Mouse (Mus musculus): ENCODE results near the gene Myzap. TPM values are rescaled to one million over a fixed set of nuclear protein-coding genes. Genes with fewer than 3 reads are reported as not detected.

The Myzap gene
- polyA plus RNA-seq, 1 experiment = 0.70 TPM

DNA sequence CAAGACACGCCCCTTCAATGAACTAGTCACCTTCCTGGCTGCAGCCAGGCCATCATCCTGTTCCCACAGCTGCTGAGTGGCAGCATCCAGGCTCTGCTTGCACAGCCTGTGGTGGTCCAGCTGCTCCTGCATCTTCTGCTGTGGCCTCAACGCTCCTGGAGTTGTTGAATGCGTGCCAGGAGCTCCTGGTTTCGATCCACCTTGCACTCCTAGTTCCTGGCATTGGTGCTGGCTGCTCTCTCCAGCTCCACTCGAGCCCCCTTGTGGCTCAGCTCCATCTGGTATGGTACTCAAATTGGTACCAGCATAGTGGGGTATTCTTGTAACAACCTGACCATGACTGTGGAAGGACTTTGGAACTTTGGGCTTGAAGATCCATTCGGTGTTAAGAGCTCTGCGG, 7.7 kb upstream of the Myzap start:
- H3K79me2 ChIP-seq (ENCODE audit: control insufficient read depth, insufficient read depth) = no peaks in the 10 kb centered on the region

DNA sequence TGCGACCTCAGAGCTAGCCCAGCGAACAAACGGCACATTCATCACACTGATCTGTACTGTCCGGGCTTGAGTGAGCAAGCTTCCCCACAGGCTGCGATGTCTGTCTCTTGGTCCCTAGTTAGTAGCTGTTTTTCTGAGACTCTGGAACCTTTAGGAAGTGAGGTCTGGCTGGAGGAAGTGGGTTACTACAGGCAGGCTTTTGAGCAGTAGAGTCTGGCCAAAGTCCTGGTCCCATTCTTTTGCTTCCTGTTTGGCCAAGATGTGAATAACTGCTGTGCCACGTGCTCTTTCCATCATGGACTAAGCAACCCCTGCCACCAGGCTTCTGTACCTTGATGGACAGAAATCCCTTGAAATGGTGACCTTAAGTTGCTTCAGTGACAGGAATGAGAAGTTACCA, 4.7 kb upstream of the Myzap start:
- Histone ChIP-seq H3K79me2 (ENCODE audit: control insufficient read depth, insufficient read depth) (no peaks in the 10 kb centered on the region), H3K27me3 (ENCODE audit: control insufficient read depth, insufficient read depth, insufficient read length) (peaks cover 8% of the 10 kb centered on the region), H3K4me3 (ENCODE audit: insufficient read depth, poor library complexity, severe bottlenecking) (no peak overlapping the region), H3K36me3 (ENCODE audit: control insufficient read depth, insufficient read depth) (no peaks in the 10 kb centered on the region), H3ac (ENCODE audit: control insufficient read depth, insufficient read length, low read depth) (no peak overlapping the region), H3K79me3 (ENCODE audit: low read depth) (no peaks in the 10 kb centered on the region)
- no peak for TF ChIP-seq MYOG (IDR thresholded peaks at IDR 0.05; ENCODE audit: control insufficient read depth, extremely low read depth, insufficient read length)

More for the DNA sequence above, 7.7 kb upstream of the Myzap start:
- H3K36me3 ChIP-seq (ENCODE audit: control insufficient read depth, insufficient read depth) = no peaks in the 10 kb centered on the region
- H3K79me3 ChIP-seq (ENCODE audit: low read depth) = no peaks in the 10 kb centered on the region
- H3K4me3 ChIP-seq (ENCODE audit: insufficient read depth, poor library complexity, severe bottlenecking) = no peak overlapping the region
- peaks cover 8% of the 10 kb centered on the region for H3K27me3 ChIP-seq (ENCODE audit: control insufficient read depth, insufficient read depth, insufficient read length)
- TF ChIP-seq MYOG (IDR thresholded peaks at IDR 0.05; ENCODE audit: control insufficient read depth, extremely low read depth, insufficient read length) (no peak), CEBPB (IDR thresholded peaks at IDR 0.05; ENCODE audit: low read depth) (no peak), USF1 (IDR thresholded peaks at IDR 0.05; ENCODE audit: low read depth) (no peak), MYOD1 (IDR thresholded peaks at IDR 0.05; ENCODE audit: control insufficient read depth, insufficient read length, low read depth) (no peak), MAX (IDR thresholded peaks at IDR 0.05) (no peak), FOSL1 (IDR thresholded peaks at IDR 0.05; ENCODE audit: insufficient read depth, low read length, poor library complexity, severe bottlenecking) (no peak), CTCF (IDR thresholded peaks at IDR 0.05; ENCODE audit: control insufficient read depth, insufficient read depth, insufficient read length) (no peak)
- H3ac ChIP-seq (ENCODE audit: control insufficient read depth, insufficient read length, low read depth) = no peak overlapping the region

DNA sequence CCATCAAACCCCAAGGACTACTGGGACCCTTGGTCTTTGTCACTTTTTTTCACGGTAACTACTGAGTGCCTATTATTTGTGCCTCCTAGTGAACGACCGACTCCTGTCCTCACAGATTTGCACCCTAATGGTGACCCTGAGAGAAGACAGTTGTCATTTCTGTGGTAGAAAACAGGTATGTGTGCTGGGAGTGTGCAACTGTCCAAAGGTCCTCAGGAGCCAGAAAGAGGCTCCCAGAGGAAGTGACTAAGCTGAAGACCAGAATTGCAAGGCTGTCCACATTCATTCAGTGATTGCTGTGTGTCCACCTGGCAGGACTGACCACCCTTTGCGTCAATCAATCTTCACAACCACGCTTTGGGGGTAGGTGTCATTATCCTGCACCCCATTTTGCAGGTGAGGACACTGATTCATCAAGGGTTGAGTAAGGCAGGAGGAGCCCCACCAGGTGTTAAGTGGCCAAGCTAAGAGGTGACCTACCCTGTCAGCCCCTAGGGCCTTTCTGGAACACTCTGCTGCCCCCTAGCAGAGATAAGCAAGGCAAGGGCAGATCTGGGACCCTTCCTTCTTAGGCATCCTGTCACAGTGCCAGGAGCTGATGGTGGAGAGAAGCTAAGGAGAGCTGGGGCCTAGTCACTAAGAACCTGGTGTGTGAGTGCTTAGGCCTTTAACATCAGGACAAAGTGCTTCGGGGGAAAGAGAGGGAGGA, 571 bp upstream of the Myzap start:
- Histone ChIP-seq H3K36me3 (ENCODE audit: control insufficient read depth, insufficient read depth) (no peaks in the 10 kb centered on the region), H3K79me2 (ENCODE audit: control insufficient read depth, insufficient read depth) (no peaks in the 10 kb centered on the region), H3K4me3 (ENCODE audit: insufficient read depth, poor library complexity, severe bottlenecking) (no peak overlapping the region), H3K79me3 (ENCODE audit: low read depth) (no peaks in the 10 kb centered on the region), H3ac (ENCODE audit: control insufficient read depth, insufficient read length, low read depth) (no peak overlapping the region), H3K27me3 (ENCODE audit: control insufficient read depth, insufficient read depth, insufficient read length) (no peaks in the 10 kb centered on the region)
- TF ChIP-seq MYOD1 (IDR thresholded peaks at IDR 0.05; ENCODE audit: control insufficient read depth, insufficient read length, low read depth) = no peak
- no peak for TF ChIP-seq FOSL1 (IDR thresholded peaks at IDR 0.05; ENCODE audit: insufficient read depth, low read length, poor library complexity, severe bottlenecking)
- no peak for TF ChIP-seq CEBPB (IDR thresholded peaks at IDR 0.05; ENCODE audit: low read depth)
- no peak for TF ChIP-seq MYOG (IDR thresholded peaks at IDR 0.05; ENCODE audit: control insufficient read depth, extremely low read depth, insufficient read length)
- TF ChIP-seq USF1 (IDR thresholded peaks at IDR 0.05; ENCODE audit: low read depth) = no peak
- TF ChIP-seq MAX (IDR thresholded peaks at IDR 0.05) = no peak
- no peak for TF ChIP-seq CTCF (IDR thresholded peaks at IDR 0.05; ENCODE audit: control insufficient read depth, insufficient read depth, insufficient read length)

DNA sequence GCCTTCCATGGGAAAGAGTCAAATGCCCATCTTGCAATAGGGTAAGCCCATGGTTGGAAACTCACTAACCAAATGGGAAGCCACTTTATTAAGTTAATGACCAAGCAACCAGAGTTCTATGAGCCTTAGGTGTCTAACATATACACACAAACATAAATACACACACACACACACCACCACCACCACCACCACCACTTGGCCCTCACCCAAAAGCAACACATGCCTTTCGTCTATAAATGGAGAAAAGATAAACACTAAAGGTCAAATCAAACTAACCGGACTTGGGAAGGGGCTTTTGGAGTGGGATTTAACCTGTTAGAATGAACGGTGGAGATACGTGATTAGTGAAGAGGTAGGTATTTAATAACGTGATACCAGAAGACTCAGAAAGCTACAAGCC, 1.1 kb downstream of the Myzap start:
- Histone ChIP-seq H3K36me3 (ENCODE audit: control insufficient read depth, insufficient read depth) (no peaks in the 10 kb centered on the region), H3K79me3 (ENCODE audit: low read depth) (no peaks in the 10 kb centered on the region), H3K27me3 (ENCODE audit: control insufficient read depth, insufficient read depth, insufficient read length) (no peaks in the 10 kb centered on the region), H3K79me2 (ENCODE audit: control insufficient read depth, insufficient read depth) (no peaks in the 10 kb centered on the region), H3K4me3 (ENCODE audit: insufficient read depth, poor library complexity, severe bottlenecking) (no peak overlapping the region), H3ac (ENCODE audit: control insufficient read depth, insufficient read length, low read depth) (no peak overlapping the region)
- no peak for TF ChIP-seq CEBPB (IDR thresholded peaks at IDR 0.05; ENCODE audit: low read depth)

GRCm38 (mm10) chr9:71589771-71590170, 2.4 kb downstream of the Myzap start:
- H3ac ChIP-seq (ENCODE audit: control insufficient read depth, insufficient read length, low read depth) = no peak overlapping the region
- H3K79me2 ChIP-seq (ENCODE audit: control insufficient read depth, insufficient read depth) = no peaks in the 10 kb centered on the region
- no peaks in the 10 kb centered on the region for H3K79me3 ChIP-seq (ENCODE audit: low read depth)
- no peak overlapping the region for H3K4me3 ChIP-seq (ENCODE audit: insufficient read depth, poor library complexity, severe bottlenecking)
- TF ChIP-seq MYOG (IDR thresholded peaks at IDR 0.05; ENCODE audit: control insufficient read depth, extremely low read depth, insufficient read length) (no peak), MAX (IDR thresholded peaks at IDR 0.05) (no peak), MYOD1 (IDR thresholded peaks at IDR 0.05; ENCODE audit: control insufficient read depth, insufficient read length, low read depth) (no peak), USF1 (IDR thresholded peaks at IDR 0.05; ENCODE audit: low read depth) (no peak), CEBPB (IDR thresholded peaks at IDR 0.05; ENCODE audit: low read depth) (no peak), CTCF (IDR thresholded peaks at IDR 0.05; ENCODE audit: control insufficient read depth, insufficient read depth, insufficient read length) (no peak), FOSL1 (IDR thresholded peaks at IDR 0.05; ENCODE audit: insufficient read depth, low read length, poor library complexity, severe bottlenecking) (no peak)
- H3K36me3 ChIP-seq (ENCODE audit: control insufficient read depth, insufficient read depth) = no peaks in the 10 kb centered on the region
- no peaks in the 10 kb centered on the region for H3K27me3 ChIP-seq (ENCODE audit: control insufficient read depth, insufficient read depth, insufficient read length)

GRCm38 (mm10) chr9:71588930-71589592, 3.1 kb downstream of the Myzap start:
- no peaks in the 10 kb centered on the region for H3K79me2 ChIP-seq (ENCODE audit: control insufficient read depth, insufficient read depth)
- no peak for TF ChIP-seq FOSL1 (IDR thresholded peaks at IDR 0.05; ENCODE audit: insufficient read depth, low read length, poor library complexity, severe bottlenecking)
- no peak for TF ChIP-seq CEBPB (IDR thresholded peaks at IDR 0.05; ENCODE audit: low read depth)
- no peak for TF ChIP-seq MYOG (IDR thresholded peaks at IDR 0.05; ENCODE audit: control insufficient read depth, extremely low read depth, insufficient read length)
- H3K4me3 ChIP-seq (ENCODE audit: insufficient read depth, poor library complexity, severe bottlenecking) = no peak overlapping the region
- H3ac ChIP-seq (ENCODE audit: control insufficient read depth, insufficient read length, low read depth) = no peak overlapping the region
- H3K79me3 ChIP-seq (ENCODE audit: low read depth) = no peaks in the 10 kb centered on the region
- no peaks in the 10 kb centered on the region for H3K36me3 ChIP-seq (ENCODE audit: control insufficient read depth, insufficient read depth)
- no peaks in the 10 kb centered on the region for H3K27me3 ChIP-seq (ENCODE audit: control insufficient read depth, insufficient read depth, insufficient read length)

Data from C2C12 (cell line).